Mouse (Mus musculus) small intestine, adult 2 months (tissue): ENCODE data around the gene Elf1. TPM values are rescaled to one million over a fixed set of nuclear protein-coding genes. Genes with fewer than 3 reads are reported as not detected.
A peak's percentile ranks its signal among the peaks of the same experiment; 100 is the strongest.

Experiments
- H3K27ac ChIP-seq: fragments of 200-500 bp; 2 replicates; pipeline ENCODE4 v1.5.1; 2012; ENCODE audit warnings: low read depth, low read length, control low read depth, inconsistent platforms; ENCODE audit not compliant: insufficient read depth
- H3K27me3 ChIP-seq: fragments of 200-500 bp; 2 replicates; pipeline ENCODE4 v1.6.1; 2012; ENCODE audit warnings: mild to moderate bottlenecking, moderate library complexity, low read length, inconsistent platforms; ENCODE audit not compliant: control insufficient read depth, insufficient read depth
- H3K36me3 ChIP-seq: fragments of 200-500 bp; 2 replicates; pipeline ENCODE4 v1.6.1; 2012; ENCODE audit warnings: mild to moderate bottlenecking, low read length, control low read depth, inconsistent platforms; ENCODE audit not compliant: control insufficient read depth, insufficient read depth
- H3K4me1 ChIP-seq: fragments of 200-500 bp; 2 replicates; pipeline ENCODE4 v1.6.1; 2012; ENCODE audit warnings: low read length, inconsistent platforms, mixed read lengths; ENCODE audit not compliant: control insufficient read depth, insufficient read depth, insufficient read length
- H3K4me3 ChIP-seq: fragments of 200-500 bp; 2 replicates; pipeline ENCODE4 v1.5.1; 2012; ENCODE audit warnings: low read depth, mild to moderate bottlenecking, control low read depth, inconsistent platforms, low read length, moderate library complexity
- CTCF ChIP-seq: fragments of 200-500 bp; IDR thresholded peaks from 2 replicates; pipeline ENCODE4 v1.5.1; 2012; ENCODE audit warnings: low read depth, mild to moderate bottlenecking, control low read depth, inconsistent platforms, low read length, moderate library complexity, mixed read lengths; ENCODE audit not compliant: insufficient replicate concordance, insufficient read length; ENCODE audit errors: extremely low read depth
- POLR2A ChIP-seq: fragments of 200-500 bp; IDR thresholded peaks from 2 replicates; pipeline ENCODE4 v1.6.1; 2012; ENCODE audit warnings: low read depth, mild to moderate bottlenecking, control low read depth, inconsistent platforms, low read length, moderate library complexity
- WGBS: fragments of 180-500 bp; shearing (Covaris S2); methylation state at CpG from one replicate; pipeline ENCODE4 v1.1.7; 2018; 5-methylcytosine and 5-hydroxymethylcytosine counted together
- polyA plus RNA-seq: library from polyadenylated mRNA; depleted of rRNA; stranded (reverse); fragments of >200 nt; gene quantifications from 2 replicates; pipeline ENCODE4 v1.2.3, GENCODE M21; 2012

The Elf1 gene
- polyA plus RNA-seq, 1 experiment = 20.1 TPM

DNA sequence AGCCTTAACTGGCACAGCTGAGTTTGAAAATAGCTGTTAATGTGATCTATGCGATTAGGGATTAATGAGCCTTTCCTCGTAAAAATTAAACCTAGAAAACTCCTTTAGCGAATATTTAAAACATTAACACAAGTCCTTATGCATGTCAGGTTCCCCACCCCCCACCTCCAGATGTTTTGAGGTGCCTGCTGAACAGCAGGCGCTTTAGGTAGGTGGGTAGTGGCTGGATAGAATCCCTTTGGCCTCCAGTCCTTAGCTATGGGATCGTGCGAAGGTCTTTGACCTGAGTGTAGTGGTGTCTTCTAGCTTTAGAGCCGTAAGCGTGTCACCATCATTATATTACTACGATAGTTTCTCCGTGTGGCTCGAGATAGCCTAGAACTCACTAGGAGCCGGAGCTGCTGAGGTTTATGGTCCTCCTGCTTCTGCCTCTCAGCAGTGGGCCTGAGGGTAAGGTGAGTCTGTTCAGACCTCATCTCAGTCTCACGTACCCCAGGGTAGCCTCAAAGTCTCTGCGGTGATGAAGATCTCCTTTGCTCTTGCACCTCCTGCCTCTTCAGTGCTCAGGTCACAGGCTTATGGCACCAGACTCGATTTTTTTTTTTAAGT lies 1.9 kb downstream of the Elf1 start:
- H3K4me1 ChIP-seq = peaks cover 7% of the 10 kb centered on the region
- peak overlapping the region; percentile 85 for H3K4me3 ChIP-seq
- WGBS = 11% methylated on average over 15 of the region's 15 CpGs
- no peaks in the 10 kb centered on the region for H3K36me3 ChIP-seq
- no peaks in the 10 kb centered on the region for H3K27me3 ChIP-seq
- TF ChIP-seq CTCF = no peak
- TF ChIP-seq POLR2A = no peak
- peak overlapping the region; percentile 100 for H3K27ac ChIP-seq

DNA sequence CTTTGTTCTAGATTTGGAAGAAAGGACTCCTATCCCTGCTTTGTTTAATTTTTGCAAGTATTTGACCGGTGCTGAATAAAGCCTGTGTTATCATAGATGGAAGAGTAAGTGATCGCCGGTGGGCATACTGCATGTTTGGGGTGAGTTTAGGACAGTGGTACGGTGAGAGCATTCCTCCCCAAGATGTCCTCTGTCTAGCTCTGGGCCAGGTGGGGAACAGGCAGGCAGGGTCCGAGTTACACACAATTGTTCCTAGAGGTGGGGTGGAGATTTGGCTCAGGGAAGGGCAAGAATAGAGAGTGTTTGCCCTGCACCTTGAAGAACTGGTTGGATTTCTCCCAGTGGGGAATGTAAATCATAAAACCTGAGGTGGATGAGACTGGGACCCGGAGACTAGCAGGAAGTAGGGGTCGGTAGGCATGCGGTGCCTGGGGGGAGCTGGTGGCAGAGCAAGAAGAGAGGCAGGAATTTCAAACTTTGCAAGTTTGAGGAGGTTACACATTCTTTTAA lies 2.7 kb downstream of the Elf1 start:
- H3K4me1 ChIP-seq = peaks cover 11% of the 10 kb centered on the region
- no peak for TF ChIP-seq CTCF
- no peak for TF ChIP-seq POLR2A
- H3K27ac ChIP-seq = 0 out of 2 replicates have a peak overlapping the region, but pooled peaks have one; percentile 39
- H3K4me3 ChIP-seq = peak overlapping the region; percentile 49
- H3K27me3 ChIP-seq = no peaks in the 10 kb centered on the region
- 19% methylated on average over 8 of the region's 8 CpGs for WGBS
- H3K36me3 ChIP-seq = no peaks in the 10 kb centered on the region

DNA sequence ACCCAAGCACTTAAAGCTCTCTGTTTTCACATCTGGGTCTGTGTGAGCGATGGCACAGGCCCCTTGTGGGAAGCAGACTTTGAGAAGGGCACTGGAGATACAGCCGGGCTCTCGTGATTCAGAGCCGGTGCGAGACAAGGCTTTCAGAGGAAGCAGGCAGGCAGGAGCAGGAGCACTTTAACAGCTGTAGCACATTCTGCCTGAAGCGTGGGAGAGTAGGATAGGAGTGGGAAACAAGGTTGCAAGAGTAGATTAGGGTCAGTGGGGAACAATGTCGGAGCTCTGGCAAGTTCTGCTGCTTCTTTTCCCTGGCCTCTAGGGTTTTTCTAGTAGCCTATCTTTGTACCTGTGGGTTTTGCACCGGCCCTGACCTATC lies 5.6 kb downstream of the Elf1 start:
- Histone ChIP-seq H3K4me1 (peaks cover 14% of the 10 kb centered on the region), H3K36me3 (peaks cover 2% of the 10 kb centered on the region; the same call in 1 of the 2 replicates), H3K27me3 (no peaks in the 10 kb centered on the region), H3K4me3 (peak overlapping the region; percentile 45), H3K27ac (peak overlapping the region; percentile 58)
- TF ChIP-seq POLR2A (no peak), CTCF (no peak)
- WGBS = 11% methylated on average over 8 of the region's 8 CpGs

DNA sequence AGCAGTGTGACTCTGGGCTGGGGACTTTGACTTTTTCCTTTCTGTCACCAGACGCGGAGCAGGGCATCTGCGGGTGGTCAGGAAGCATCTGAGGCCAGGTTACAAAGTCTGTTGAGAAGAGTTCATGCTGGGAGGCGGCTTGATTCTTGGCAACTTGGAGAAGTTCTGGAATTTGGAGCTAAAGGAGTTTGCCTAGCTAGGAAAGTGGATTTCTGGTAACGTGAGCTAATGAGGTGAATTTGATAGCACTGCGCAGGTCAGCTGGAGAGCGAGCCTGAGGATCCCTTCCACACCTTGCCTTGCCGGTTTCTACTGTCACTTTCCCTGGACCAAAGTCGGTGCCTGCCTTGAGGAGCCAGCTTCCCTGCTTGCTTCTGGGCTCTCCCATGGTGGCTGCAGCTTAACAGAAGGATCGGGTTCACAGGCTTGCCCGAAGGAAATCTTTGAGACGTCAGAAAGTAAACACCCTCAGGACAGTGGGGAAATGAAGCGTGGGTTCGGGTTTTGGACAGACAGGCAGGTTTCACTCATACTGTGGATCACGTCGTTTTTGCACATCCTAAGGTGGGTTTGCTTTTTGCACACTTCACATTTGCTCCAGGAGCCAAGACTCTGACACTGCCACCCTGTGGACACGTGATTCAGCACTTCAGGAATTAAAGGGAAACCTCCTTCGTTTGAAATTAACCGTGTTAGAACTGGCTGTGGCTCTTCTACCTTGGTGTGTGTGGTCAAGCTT lies 6.2 kb downstream of the Elf1 start:
- H3K27me3 ChIP-seq = no peaks in the 10 kb centered on the region
- WGBS = 7% methylated on average over 19 of the region's 19 CpGs
- H3K36me3 ChIP-seq = peaks cover 4% of the 10 kb centered on the region; the same call in 1 of the 2 replicates
- H3K4me3 ChIP-seq = peak overlapping the region; percentile 45
- TF ChIP-seq POLR2A (no peak), CTCF (no peak)
- peak overlapping the region; percentile 58 for H3K27ac ChIP-seq
- H3K4me1 ChIP-seq = peaks cover 14% of the 10 kb centered on the region

DNA sequence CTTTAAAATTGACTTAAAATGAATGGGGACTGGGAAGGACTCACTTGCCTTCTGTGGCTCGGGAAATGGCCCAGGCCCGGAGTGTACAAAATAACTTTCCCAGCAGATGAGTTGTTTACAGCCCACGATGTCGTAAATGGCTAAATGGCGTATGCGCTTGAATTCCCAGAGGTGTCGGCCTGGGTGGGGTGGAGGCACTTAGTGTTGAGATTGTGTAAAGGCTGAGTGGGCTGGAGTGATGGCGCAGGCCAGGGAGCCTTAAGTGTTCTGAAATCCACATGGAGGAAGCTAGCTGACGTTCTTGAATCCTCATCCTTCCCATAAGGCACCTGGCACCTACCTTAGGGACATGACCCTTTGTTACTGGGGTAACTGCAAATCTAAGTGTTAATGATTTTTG lies 7.5 kb downstream of the Elf1 start:
- Histone ChIP-seq H3K27me3 (no peaks in the 10 kb centered on the region), H3K36me3 (peaks cover 6% of the 10 kb centered on the region; the same call in 1 of the 2 replicates), H3K4me1 (peaks cover 17% of the 10 kb centered on the region), H3K4me3 (no peak overlapping the region), H3K27ac (peak overlapping the region; percentile 44; the same call in 1 of the 2 replicates)
- no peak for TF ChIP-seq CTCF
- TF ChIP-seq POLR2A = no peak
- WGBS = 31% methylated on average over 9 of the region's 9 CpGs

DNA sequence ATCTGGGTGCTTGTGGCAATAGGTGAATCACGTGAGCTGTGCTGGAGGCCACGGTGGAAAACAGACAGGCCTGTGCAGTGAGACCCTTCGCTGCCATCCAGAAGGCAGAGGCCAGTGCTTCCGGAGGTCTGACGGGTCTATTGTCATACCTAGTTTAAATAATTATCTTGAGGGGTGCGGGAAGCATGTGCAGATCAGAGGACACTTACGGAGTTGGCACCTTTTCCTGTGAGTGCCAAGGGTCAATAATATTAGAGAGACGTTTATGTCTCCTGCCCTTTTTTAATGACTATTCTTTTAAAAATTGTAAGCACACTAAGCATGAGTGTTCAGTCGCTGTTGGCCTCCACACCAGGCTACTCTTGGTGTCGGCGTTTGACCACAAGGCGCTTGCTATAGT lies 8.2 kb downstream of the Elf1 start:
- TF ChIP-seq CTCF (no peak), POLR2A (no peak)
- Histone ChIP-seq H3K27ac (no peak overlapping the region), H3K36me3 (peaks cover 6% of the 10 kb centered on the region; the same call in 1 of the 2 replicates), H3K4me3 (peak overlapping the region; percentile 7; the same call in 1 of the 2 replicates), H3K27me3 (no peaks in the 10 kb centered on the region), H3K4me1 (peaks cover 20% of the 10 kb centered on the region)
- 35% methylated on average over 12 of the region's 12 CpGs for WGBS

DNA sequence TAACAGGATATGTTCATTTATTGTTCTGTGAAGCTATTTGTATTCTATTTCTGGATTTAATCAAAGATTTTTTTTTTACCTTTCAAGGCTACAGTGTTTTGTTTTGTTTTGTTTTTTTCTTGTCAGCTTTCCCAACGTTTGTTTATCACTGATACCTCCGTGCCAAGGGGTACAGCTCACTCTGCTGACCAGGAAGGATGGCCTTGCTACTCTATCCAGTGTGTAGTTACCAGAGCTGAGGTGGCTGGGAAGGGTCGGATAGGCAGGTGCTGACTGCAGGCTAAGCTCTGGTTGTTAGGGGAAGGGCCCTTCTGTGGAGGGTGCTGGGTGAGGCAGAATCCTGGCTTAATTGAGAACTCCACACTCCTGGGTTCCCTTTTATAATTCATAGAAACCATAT lies 9.3 kb downstream of the Elf1 start:
- Histone ChIP-seq H3K4me3 (no peak overlapping the region), H3K36me3 (peaks cover 6% of the 10 kb centered on the region; the same call in 1 of the 2 replicates), H3K27ac (no peak overlapping the region), H3K4me1 (peaks cover 15% of the 10 kb centered on the region), H3K27me3 (no peaks in the 10 kb centered on the region)
- TF ChIP-seq POLR2A (no peak), CTCF (no peak)
- 47% methylated on average over 3 of the region's 3 CpGs for WGBS
